Mouse (Mus musculus) CH12.LX (cell line): Measurements from ENCODE around the gene Troap.
A peak's percentile ranks its signal among the peaks of the same experiment; 100 is the strongest.

Source experiments
- CHD2 ChIP-seq: IDR thresholded peaks from 2 replicates; pipeline ENCODE4 v1.6.1; 2011; ENCODE audit warnings: low read length, improper control_type of control experiment
- CTCF ChIP-seq, 2 experiments: IDR thresholded peaks in 1 of 2; conservative IDR thresholded peaks in 1 of 2; 2 replicates each; pipeline ENCODE4 v1.5.1; 2011 to 2012; ENCODE audit warnings: low read depth in 2 of 2, low read length in 2 of 2, improper control_type of control experiment in 1 of 2, inconsistent platforms in 1 of 2, mild to moderate bottlenecking in 1 of 2, moderate library complexity in 1 of 2
- IRF4 ChIP-seq: IDR thresholded peaks from 2 replicates; pipeline ENCODE4 v1.6.1; 2014; ENCODE audit warnings: low read depth, mild to moderate bottlenecking, inconsistent platforms, low read length, improper control_type of control experiment
- JUND ChIP-seq: conservative IDR thresholded peaks from 2 replicates; pipeline ENCODE4 v1.6.1; 2011; ENCODE audit warnings: low read depth, low read length, improper control_type of control experiment
- MAX ChIP-seq: IDR thresholded peaks from 2 replicates; pipeline ENCODE4 v1.6.1; 2011; ENCODE audit warnings: low read length, improper control_type of control experiment
- MYC ChIP-seq: IDR thresholded peaks from 2 replicates; pipeline ENCODE4 v1.6.1; 2011; ENCODE audit warnings: low read depth, mild to moderate bottlenecking, improper control_type of control experiment, low read length
- POLR2A ChIP-seq: IDR thresholded peaks from 2 replicates; pipeline ENCODE4 v1.6.1; 2011; ENCODE audit warnings: low read depth, mild to moderate bottlenecking, improper control_type of control experiment, low read length
- SIN3A ChIP-seq: IDR thresholded peaks from 2 replicates; pipeline ENCODE4 v1.6.1; 2012; ENCODE audit warnings: low read length, improper control_type of control experiment, inconsistent platforms
- TBP ChIP-seq: conservative IDR thresholded peaks from 2 replicates; pipeline ENCODE4 v1.6.1; 2011; ENCODE audit warnings: low read depth, low read length, improper control_type of control experiment
- UBTF ChIP-seq: IDR thresholded peaks from 2 replicates; pipeline ENCODE4 v1.6.1; 2012; ENCODE audit warnings: low read depth, mild to moderate bottlenecking, inconsistent platforms, low read length, improper control_type of control experiment, moderate library complexity
- USF2 ChIP-seq: conservative IDR thresholded peaks from 2 replicates; pipeline ENCODE4 v1.6.1; 2011; ENCODE audit warnings: low read depth, low read length, improper control_type of control experiment
- ZC3H11A ChIP-seq: IDR thresholded peaks from 2 replicates; pipeline ENCODE4 v1.6.1; 2012; ENCODE audit warnings: low read depth, mild to moderate bottlenecking, inconsistent platforms, low read length, improper control_type of control experiment
- ZKSCAN1 ChIP-seq: IDR thresholded peaks from 2 replicates; pipeline ENCODE4 v1.6.1; 2012; ENCODE audit warnings: low read depth, inconsistent platforms, low read length, improper control_type of control experiment, borderline replicate concordance
- ZNF384 ChIP-seq: IDR thresholded peaks from 2 replicates; pipeline ENCODE4 v1.6.1; 2012; ENCODE audit warnings: low read depth, low read length, improper control_type of control experiment, inconsistent platforms

DNA sequence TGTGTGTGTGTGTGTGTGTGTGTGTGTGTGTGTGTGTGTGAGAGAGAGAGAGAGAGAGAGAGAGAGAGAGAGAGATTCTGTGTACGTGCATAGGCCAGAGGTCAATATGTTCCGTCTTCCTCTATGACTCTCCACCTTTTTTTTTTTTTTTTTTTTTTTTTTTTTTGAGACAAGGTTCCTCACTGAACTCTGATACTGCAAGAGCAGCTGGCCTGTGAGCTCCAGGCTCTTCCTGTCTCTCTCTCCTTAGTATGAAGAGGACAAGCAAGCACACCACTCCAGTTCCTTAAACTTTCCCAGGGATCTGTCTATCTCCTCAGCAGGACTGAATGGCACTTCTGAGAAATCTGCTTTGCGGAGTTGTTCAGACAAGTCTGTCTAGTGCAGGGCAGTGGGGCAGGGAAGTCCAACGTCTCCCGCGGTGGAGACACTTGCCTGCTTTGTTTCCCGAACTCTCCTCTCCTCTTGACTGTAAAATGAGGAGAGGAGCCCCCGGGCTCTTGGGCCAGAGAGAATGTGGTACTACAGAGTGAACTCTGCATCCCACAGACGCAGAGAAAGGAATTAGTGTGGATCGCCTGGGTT is 45.4 kb upstream of the Troap start:
- TF ChIP-seq CTCF (conservative IDR thresholded peaks at IDR 0.05 in 1 of 2, IDR thresholded peaks at IDR 0.05 in 1 of 2; ENCODE audit: low read depth in 2 of 2, low read length in 2 of 2) (no peak), TBP (peak; percentile 61; the same call in 1 of the 2 replicates), MAX (no peak), POLR2A (no peak; the same call in 1 of the 2 replicates), ZC3H11A (no peak), ZNF384 (peak; percentile 98), CHD2 (no peak), IRF4 (no peak), UBTF (peak; percentile 50; the same call in 1 of the 2 replicates), JUND (no peak), ZKSCAN1 (no peak), SIN3A (peak; percentile 52), USF2 (no peak), MYC (no peak)
